Mouse (Mus musculus) liver, embryonic 14.5 days (tissue): ENCODE results near the gene Prss48.
A peak's percentile ranks its signal among the peaks of the same experiment; 100 is the strongest.

Experiments
- CTCF ChIP-seq: IDR thresholded peaks from 2 replicates; pipeline ENCODE4 v1.5.1; 2016; ENCODE audit warnings: antibody characterized with exemption, low read depth, control low read depth
- EP300 ChIP-seq: IDR thresholded peaks from 2 replicates; pipeline ENCODE4 v1.6.1; 2016; ENCODE audit warnings: antibody characterized with exemption, low read depth

DNA sequence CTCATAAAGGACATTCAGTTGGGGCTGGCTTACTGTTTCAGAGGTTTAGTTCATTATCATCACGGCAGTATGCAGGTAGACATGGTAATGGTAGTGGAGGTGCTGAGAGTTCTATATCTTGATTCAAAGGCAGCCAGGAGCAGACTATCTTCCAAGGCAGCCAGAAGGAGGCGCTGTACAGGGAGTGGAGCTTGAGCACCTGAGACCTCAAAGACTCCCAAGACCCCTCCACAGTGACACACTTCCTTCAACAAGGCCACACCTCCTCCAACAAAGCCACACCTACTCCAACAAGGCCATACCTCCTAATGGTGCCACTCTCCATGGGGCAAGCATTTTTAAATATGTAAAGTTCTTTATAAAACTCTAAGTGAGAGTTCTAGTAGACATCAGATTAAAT is 46.8 kb upstream of the Prss48 start:
- TF ChIP-seq CTCF (0 out of 2 replicates have a peak, but pooled peaks have one; percentile 5), EP300 (no peak)
